Mouse (Mus musculus) myocyte (in vitro differentiated cells): ENCODE measurements around the gene F830045P16Rik. TPM values are rescaled to one million over a fixed set of nuclear protein-coding genes. Genes with fewer than 3 reads are reported as not detected.

Experiments
- H3K27me3 ChIP-seq: one replicate; pipeline ENCODE4 v1.6.1; 2011; ENCODE audit not compliant: control insufficient read depth, insufficient read depth, insufficient read length
- H3K36me3 ChIP-seq: one replicate; pipeline ENCODE4 v1.6.1; 2011; ENCODE audit not compliant: control insufficient read depth, insufficient read depth
- H3K4me2 ChIP-seq: one replicate; pipeline ENCODE4 v1.6.1; 2011; ENCODE audit warnings: low read depth, control low read depth
- H3K4me3 ChIP-seq: one replicate; pipeline ENCODE4 v1.5.1; 2011; ENCODE audit warnings: mild to moderate bottlenecking, control low read depth, moderate library complexity
- H3K79me2 ChIP-seq: one replicate; pipeline ENCODE4 v1.6.1; 2011; ENCODE audit not compliant: control insufficient read depth, insufficient read depth
- H3ac ChIP-seq: one replicate; pipeline ENCODE4 v1.6.1; 2011; ENCODE audit not compliant: control insufficient read depth, insufficient read length
- CEBPB ChIP-seq: IDR thresholded peaks from 2 replicates; pipeline ENCODE4 v1.6.1; 2011; ENCODE audit warnings: mild to moderate bottlenecking, moderate library complexity; ENCODE audit not compliant: poor library complexity, insufficient read depth, severe bottlenecking
- E2F4 ChIP-seq: IDR thresholded peaks from one replicate; pipeline ENCODE4 v1.6.1; 2011; ENCODE audit warnings: mild to moderate bottlenecking, control low read depth, moderate library complexity; ENCODE audit not compliant: insufficient read depth
- MAX ChIP-seq: IDR thresholded peaks from one replicate; pipeline ENCODE4 v1.6.1; 2011; ENCODE audit warnings: low read depth, mild to moderate bottlenecking, control low read depth
- MYOD1 ChIP-seq, 3 experiments: IDR thresholded peaks; one replicate each; pipeline ENCODE4 v1.6.1; 2011; ENCODE audit warnings: control low read depth in 2 of 3, low read depth in 2 of 3, mild to moderate bottlenecking in 2 of 3, moderate library complexity in 1 of 3; ENCODE audit not compliant: insufficient read length in 2 of 3, control insufficient read depth in 1 of 3
- MYOG ChIP-seq, 3 experiments: IDR thresholded peaks; one replicate each; pipeline ENCODE4 v1.6.1; 2011; ENCODE audit warnings: control low read depth in 2 of 3, low read depth in 2 of 3, mild to moderate bottlenecking in 2 of 3; ENCODE audit not compliant: insufficient read length in 2 of 3, control insufficient read depth in 1 of 3, insufficient read depth in 1 of 3
- POLR2A ChIP-seq: IDR thresholded peaks from one replicate; pipeline ENCODE4 v1.6.1; 2011; ENCODE audit warnings: low read depth, mild to moderate bottlenecking, control low read depth, moderate library complexity; ENCODE audit not compliant: insufficient read length
- POLR2AphosphoS2 ChIP-seq: IDR thresholded peaks from one replicate; pipeline ENCODE4 v1.6.1; 2011; ENCODE audit warnings: low read depth, control low read depth; ENCODE audit not compliant: insufficient read length
- REST ChIP-seq: IDR thresholded peaks from one replicate; pipeline ENCODE4 v1.6.1; 2011; ENCODE audit warnings: mild to moderate bottlenecking, control low read depth, moderate library complexity; ENCODE audit not compliant: insufficient read depth, insufficient read length
- SRF ChIP-seq: IDR thresholded peaks from one replicate; pipeline ENCODE4 v1.6.1; 2011; ENCODE audit warnings: low read depth; ENCODE audit not compliant: control insufficient read depth, insufficient read length
- TCF12 ChIP-seq: IDR thresholded peaks from one replicate; pipeline ENCODE4 v1.6.1; 2011; ENCODE audit warnings: mild to moderate bottlenecking, control low read depth; ENCODE audit not compliant: poor library complexity, insufficient read depth, severe bottlenecking
- TCF3 ChIP-seq: IDR thresholded peaks from one replicate; pipeline ENCODE4 v1.6.1; 2011; ENCODE audit warnings: low read depth, control low read depth; ENCODE audit not compliant: insufficient read length
- USF1 ChIP-seq: IDR thresholded peaks from one replicate; pipeline ENCODE4 v1.6.1; 2011; ENCODE audit warnings: low read depth, mild to moderate bottlenecking, control low read depth, moderate library complexity
- polyA plus RNA-seq: library from polyadenylated mRNA; unstranded; fragments of >200 nt; fragmentation: generic; extraction: Trizol; gene quantifications from one replicate; pipeline ENCODE4 v1.2.1, GENCODE M21; 2012; ENCODE audit warnings: missing spikeins

F830045P16Rik gene
- polyA plus RNA-seq, 1 experiment, result not detected

DNA sequence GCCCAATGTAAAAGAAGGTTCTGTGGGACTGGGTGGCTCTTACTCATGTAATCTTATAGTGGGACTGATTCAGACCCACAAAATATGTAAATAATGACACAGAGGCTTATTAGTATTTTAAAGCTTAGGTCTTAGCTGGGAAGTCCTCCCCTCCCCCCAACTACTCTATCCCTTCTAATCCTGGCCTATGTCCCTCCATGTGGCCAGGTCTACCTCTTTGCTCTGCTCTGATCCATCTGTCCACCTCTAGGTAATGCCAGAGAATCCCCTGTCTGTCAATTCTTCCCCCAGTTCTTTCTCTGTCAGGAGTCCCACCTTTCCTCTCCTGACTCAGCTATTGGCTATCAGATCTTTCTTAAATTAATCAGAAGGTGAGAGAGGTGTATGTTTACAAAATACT lies 5.3 kb downstream of the F830045P16Rik start:
- peaks cover 17% of the 10 kb centered on the region for H3K27me3 ChIP-seq
- H3K4me2 ChIP-seq, result no peak overlapping the region
- no peaks in the 10 kb centered on the region for H3K79me2 ChIP-seq
- no peak overlapping the region for H3ac ChIP-seq
- no peaks in the 10 kb centered on the region for H3K36me3 ChIP-seq
- TF ChIP-seq SRF (no peak), MYOD1 (IDR thresholded peaks at IDR 0.05; ENCODE audit: control insufficient read depth in 1 of 3, insufficient read length in 2 of 3, low read depth in 2 of 3) (no peak), CEBPB (no peak), MYOG (IDR thresholded peaks at IDR 0.05; ENCODE audit: control insufficient read depth in 1 of 3, insufficient read depth in 1 of 3, insufficient read length in 2 of 3, low read depth in 2 of 3) (no peak), REST (no peak), TCF3 (no peak), USF1 (no peak), TCF12 (no peak), POLR2A (no peak), MAX (no peak), E2F4 (no peak), POLR2AphosphoS2 (no peak)
- no peak overlapping the region for H3K4me3 ChIP-seq

DNA sequence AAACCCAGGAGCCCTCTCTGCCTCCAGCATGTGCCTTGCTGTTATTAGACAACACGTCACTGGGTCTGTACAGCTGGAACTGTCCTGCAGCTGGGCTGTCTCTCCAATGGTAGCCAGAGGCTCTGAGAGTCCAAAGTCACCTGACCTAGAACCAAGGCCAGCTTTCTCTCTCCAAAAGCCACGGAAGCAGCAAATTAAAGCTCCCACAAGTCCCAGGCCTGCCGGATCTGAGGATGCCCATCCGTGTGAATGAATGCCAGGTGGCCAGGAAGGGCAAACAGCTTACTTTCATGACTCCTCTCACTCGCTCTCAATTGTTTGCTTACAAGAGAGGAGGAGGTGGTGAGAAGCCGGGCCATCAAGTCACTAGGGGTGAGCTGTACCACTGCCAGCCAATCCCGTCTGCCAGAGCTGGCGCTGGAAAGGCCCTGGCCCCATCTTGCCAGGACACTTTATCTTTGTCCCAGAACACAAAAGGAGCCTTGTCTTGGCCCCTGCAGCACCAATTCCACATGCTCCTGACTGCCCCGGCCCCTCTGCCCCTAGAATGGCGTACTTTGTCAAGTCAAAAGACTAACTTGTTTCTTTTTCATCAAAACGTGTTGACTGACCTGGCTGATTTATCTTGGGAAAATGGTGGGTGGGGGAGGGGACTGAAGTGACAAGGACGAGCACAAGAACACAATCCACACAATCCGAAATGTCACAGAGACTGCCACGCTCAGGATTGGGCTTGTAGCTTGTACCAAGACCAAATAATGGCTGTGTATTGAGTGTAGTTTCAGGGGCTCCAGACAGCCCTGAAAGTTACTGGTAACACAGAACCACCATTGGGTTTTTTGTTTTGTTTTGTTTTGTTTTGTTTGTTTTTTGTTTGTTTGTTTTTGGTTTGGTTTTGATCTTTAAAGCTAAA lies 6.8 kb downstream of the F830045P16Rik start:
- no peak overlapping the region for H3K4me2 ChIP-seq
- no peak overlapping the region for H3ac ChIP-seq
- H3K79me2 ChIP-seq, result no peaks in the 10 kb centered on the region
- TF ChIP-seq POLR2AphosphoS2 (no peak), TCF12 (no peak), MYOD1 (IDR thresholded peaks at IDR 0.05; ENCODE audit: control insufficient read depth in 1 of 3, insufficient read length in 2 of 3, low read depth in 2 of 3) (no peak), CEBPB (no peak), SRF (no peak), USF1 (no peak), E2F4 (no peak), POLR2A (no peak), REST (no peak), MYOG (IDR thresholded peaks at IDR 0.05; ENCODE audit: control insufficient read depth in 1 of 3, insufficient read depth in 1 of 3, insufficient read length in 2 of 3, low read depth in 2 of 3) (no peak), TCF3 (no peak), MAX (no peak)
- H3K27me3 ChIP-seq, result peaks cover 14% of the 10 kb centered on the region
- H3K36me3 ChIP-seq, result no peaks in the 10 kb centered on the region
- no peak overlapping the region for H3K4me3 ChIP-seq

DNA sequence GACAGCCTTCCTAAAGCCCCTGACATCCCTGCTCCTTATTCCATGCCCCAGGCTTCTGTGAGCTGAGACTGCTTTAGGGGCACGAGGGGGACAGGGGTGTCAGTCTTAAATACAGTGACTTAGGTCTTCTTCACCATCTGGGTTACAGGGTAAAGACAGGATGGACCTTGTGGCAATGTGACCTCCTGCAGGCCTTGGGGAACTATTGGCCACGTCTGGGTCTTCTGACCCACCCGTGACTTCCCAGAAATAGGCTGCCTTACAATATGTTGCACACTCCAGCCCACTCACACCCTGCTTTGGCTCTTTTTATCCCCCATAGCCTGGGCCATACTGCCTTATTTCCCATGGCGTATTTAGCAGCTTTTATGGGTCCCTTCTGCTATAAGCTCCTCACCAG lies 8.5 kb downstream of the F830045P16Rik start:
- no peak for TF ChIP-seq CEBPB
- Histone ChIP-seq H3K27me3 (peaks cover 14% of the 10 kb centered on the region), H3K79me2 (no peaks in the 10 kb centered on the region), H3K4me3 (no peak overlapping the region), H3ac (no peak overlapping the region), H3K36me3 (no peaks in the 10 kb centered on the region), H3K4me2 (no peak overlapping the region)

DNA sequence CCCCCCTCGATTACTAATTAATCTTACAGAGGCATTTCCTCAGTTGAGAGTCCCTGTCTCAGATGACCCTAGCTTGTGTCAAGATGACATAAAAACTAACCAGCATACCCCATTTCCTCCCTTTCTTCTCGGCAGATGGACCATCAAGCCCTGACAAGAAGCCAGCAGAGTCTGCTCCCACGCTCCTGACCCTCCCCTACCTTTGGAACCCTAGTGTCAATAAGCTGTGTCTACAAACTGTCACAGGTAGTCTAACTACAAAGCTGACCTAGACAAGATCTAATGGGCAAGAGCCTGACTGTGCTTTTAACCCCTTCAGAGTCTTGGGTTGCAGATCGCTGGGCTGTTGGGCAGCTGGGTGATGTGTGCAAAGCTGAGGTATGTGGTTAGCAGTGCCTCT lies 10.1 kb downstream of the F830045P16Rik start:
- H3K27me3 ChIP-seq, result peaks cover 14% of the 10 kb centered on the region
- no peaks in the 10 kb centered on the region for H3K79me2 ChIP-seq
- H3K36me3 ChIP-seq, result no peaks in the 10 kb centered on the region
- H3K4me2 ChIP-seq, result no peak overlapping the region
- H3ac ChIP-seq, result no peak overlapping the region
- TF ChIP-seq MAX, result no peak
- no peak for TF ChIP-seq MYOD1 (IDR thresholded peaks at IDR 0.05; ENCODE audit: control insufficient read depth in 1 of 3, insufficient read length in 2 of 3, low read depth in 2 of 3)
- TF ChIP-seq MYOG (IDR thresholded peaks at IDR 0.05; ENCODE audit: control insufficient read depth in 1 of 3, insufficient read depth in 1 of 3, insufficient read length in 2 of 3, low read depth in 2 of 3), result no peak
- no peak for TF ChIP-seq POLR2A
- no peak overlapping the region for H3K4me3 ChIP-seq

DNA sequence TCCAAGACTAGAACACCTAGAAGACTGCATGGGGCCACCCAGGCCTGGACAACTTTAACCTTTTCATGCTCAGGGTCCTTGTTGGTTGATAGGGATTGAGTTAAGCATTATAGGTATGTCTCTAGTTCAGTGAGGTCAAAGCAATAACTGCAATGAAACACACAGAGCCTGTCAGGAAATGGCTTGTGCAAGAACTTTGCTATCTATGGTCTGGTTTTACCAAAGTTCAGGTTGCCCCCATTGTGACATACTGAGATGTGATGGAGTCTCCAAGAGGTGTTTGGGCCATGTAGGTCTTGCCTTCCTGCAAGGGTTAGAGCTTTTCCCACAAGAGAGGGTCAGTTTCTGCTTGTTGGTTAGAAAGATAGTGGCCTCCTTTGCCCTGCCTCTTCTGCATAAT lies 10.8 kb downstream of the F830045P16Rik start:
- Histone ChIP-seq H3K4me2 (no peak overlapping the region), H3K27me3 (peaks cover 14% of the 10 kb centered on the region), H3ac (no peak overlapping the region), H3K4me3 (no peak overlapping the region), H3K36me3 (no peaks in the 10 kb centered on the region), H3K79me2 (no peaks in the 10 kb centered on the region)
- no peak for TF ChIP-seq USF1
- no peak for TF ChIP-seq TCF12
- no peak for TF ChIP-seq CEBPB
